Mouse (Mus musculus) kidney, postnatal 36 days (tissue): ENCODE measurements around the gene Abca8b.
"Not testable (repeated sequence)": the region's sequence is repeated elsewhere in the genome, so short reads cannot be mapped to it uniquely, and the experiment has no call there.

Source experiments
- DNase-seq, 2 experiments: peaks; one replicate each; pipeline ENCODE4 v3.0.0; 2021 to 2022; ENCODE audit warnings: mixed read lengths in 2 of 2

The Abca8b gene

GRCm38 (mm10) chr11:109913156-109913555 lies 82.5 kb downstream of the Abca8b start:
- DNase-seq = not testable (repeated sequence)

- DNase-seq = not testable (repeated sequence)
These were observed 83.5 kb downstream of the Abca8b start for GRCm38 (mm10) chr11:109912118-109912517.

- DNase-seq = no peak
These were observed 85.8 kb downstream of the Abca8b start for GRCm38 (mm10) chr11:109909801-109910200.

- DNase-seq = peak in 1 of 2 experiments; percentile 24
These were observed 87.2 kb downstream of the Abca8b start for GRCm38 (mm10) chr11:109908207-109909031.

- DNase-seq = no peak
These were observed 88.1 kb downstream of the Abca8b start for GRCm38 (mm10) chr11:109907508-109907907.

- DNase-seq = no peak
These were observed 92.7 kb downstream of the Abca8b start for GRCm38 (mm10) chr11:109902616-109903598.

GRCm38 (mm10) chr11:109900491-109901241 lies 95.0 kb downstream of the Abca8b start:
- no peak for DNase-seq

GRCm38 (mm10) chr11:109898791-109899467 lies 96.7 kb downstream of the Abca8b start:
- DNase-seq = no peak

- no peak for DNase-seq
These were observed 99.6 kb downstream of the Abca8b start for GRCm38 (mm10) chr11:109895952-109896530.

GRCm38 (mm10) chr11:109895496-109895895 lies 100.1 kb downstream of the Abca8b start:
- DNase-seq = no peak

GRCm38 (mm10) chr11:109893894-109894804 lies 101.5 kb downstream of the Abca8b start:
- no peak for DNase-seq

GRCm38 (mm10) chr11:109891989-109892386 lies 103.7 kb downstream of the Abca8b start:
- peak; percentile 20 to 51 for DNase-seq

- DNase-seq = no peak
These were observed 104.2 kb downstream of the Abca8b start for GRCm38 (mm10) chr11:109891371-109891988.

GRCm38 (mm10) chr11:109889595-109889994 lies 106.0 kb downstream of the Abca8b start:
- no peak for DNase-seq

GRCm38 (mm10) chr11:109886757-109887156 lies 108.9 kb downstream of the Abca8b start:
- DNase-seq = no peak

- DNase-seq = peak in 1 of 2 experiments; percentile 29
These were observed 110.1 kb downstream of the Abca8b start for GRCm38 (mm10) chr11:109885521-109885920.

GRCm38 (mm10) chr11:109884801-109885200 lies 110.8 kb downstream of the Abca8b start:
- DNase-seq = peak; percentile 29 to 62

- no peak for DNase-seq
These were observed 111.5 kb downstream of the Abca8b start for GRCm38 (mm10) chr11:109884126-109884525.
